Mouse (Mus musculus): ENCODE data around the gene Mrpl43. TPM values are rescaled to one million over a fixed set of nuclear protein-coding genes. Genes with fewer than 3 reads are reported as not detected.

Gene Mrpl43
- 60.2 and 60.7 TPM in 2 replicates for polyA plus RNA-seq (2015; fragmentation: Nextera tagmentation; extraction: Ambion mirVana)

DNA sequence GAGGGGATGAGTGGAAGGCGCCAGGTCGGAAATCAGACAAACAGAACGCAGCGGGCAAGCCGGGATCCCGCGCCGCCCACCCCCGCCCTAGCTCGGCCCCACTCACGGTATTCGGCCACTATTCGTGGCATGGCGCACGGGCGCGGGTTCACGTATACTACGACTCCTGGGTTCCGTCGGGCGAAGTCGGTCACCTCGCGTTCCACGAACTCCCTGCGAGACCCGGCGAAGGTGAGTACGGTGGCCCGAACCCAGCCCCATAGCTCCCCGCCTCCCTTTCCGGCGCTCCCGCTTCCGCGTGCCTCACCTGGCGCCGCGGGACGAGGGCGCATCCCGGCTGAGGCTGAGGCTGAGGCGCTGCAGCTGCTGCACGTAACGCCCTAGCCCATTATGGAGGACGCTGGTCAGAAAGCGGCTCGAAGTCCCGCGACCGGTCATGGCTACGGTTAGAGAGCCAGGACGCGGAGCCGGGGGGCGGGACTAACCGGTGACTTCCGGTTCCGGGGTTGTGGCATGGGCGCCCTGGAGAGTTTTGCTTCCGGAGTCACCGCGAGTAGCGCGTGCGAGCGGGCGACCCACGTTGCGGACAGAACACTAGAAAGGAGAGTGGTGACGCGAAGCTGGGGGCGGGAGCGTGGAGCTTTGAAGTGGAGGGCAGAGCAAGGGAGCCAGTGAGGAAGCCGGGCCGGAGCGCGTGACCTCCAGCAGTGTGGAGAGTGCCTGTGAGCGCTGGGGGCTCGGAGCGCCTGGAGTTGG, at the start of gene Mrpl43:
TSS of gene Mrpl43 (minus strand) at position 486 of the 756 bp plus-strand sequence.
- Histone ChIP-seq H3K36me3 (peaks cover 28% of the 10 kb centered on the region), H3K4me2 (peak within 1 kb of the TSS; percentile 88), H3K27ac (peak within 1 kb of the TSS; percentile 87), H3K4me3 (peak within 1 kb of the TSS; percentile 97), H3K9ac (peak within 1 kb of the TSS; percentile 85), H3K9me3 (replicated peaks) (no peaks in the 10 kb centered on the region), H3K4me1 (replicated peaks) (peaks cover 34% of the 10 kb centered on the region), H3K27me3 (no peaks in the 10 kb centered on the region)
- ATAC-seq (replicated peaks; ENCODE audit: insufficient number of reproducible peaks, insufficient read depth, low FRiP score, low read depth) = peak; percentile 92
- under 1% methylated on average over 82 of the region's 82 CpGs for WGBS

GRCm38 (mm10) chr19:45054892-45055690, 48.8 kb upstream of the Mrpl43 start:
- no peak overlapping the region for H3K4me3 ChIP-seq
- WGBS = 77% methylated on average over 6 of the region's 6 CpGs
- peaks cover 13% of the 10 kb centered on the region; the same call in 1 of the 2 replicates for H3K36me3 ChIP-seq
- H3K27ac ChIP-seq = no peak overlapping the region
- no peaks in the 10 kb centered on the region for H3K9me3 ChIP-seq (replicated peaks)
- ATAC-seq (replicated peaks; ENCODE audit: insufficient number of reproducible peaks, insufficient read depth, low FRiP score, low read depth) = no peak
- H3K4me2 ChIP-seq = no peak overlapping the region
- peaks cover 25% of the 10 kb centered on the region for H3K4me1 ChIP-seq (replicated peaks)
- H3K27me3 ChIP-seq = no peaks in the 10 kb centered on the region
- no peak overlapping the region for H3K9ac ChIP-seq

DNA sequence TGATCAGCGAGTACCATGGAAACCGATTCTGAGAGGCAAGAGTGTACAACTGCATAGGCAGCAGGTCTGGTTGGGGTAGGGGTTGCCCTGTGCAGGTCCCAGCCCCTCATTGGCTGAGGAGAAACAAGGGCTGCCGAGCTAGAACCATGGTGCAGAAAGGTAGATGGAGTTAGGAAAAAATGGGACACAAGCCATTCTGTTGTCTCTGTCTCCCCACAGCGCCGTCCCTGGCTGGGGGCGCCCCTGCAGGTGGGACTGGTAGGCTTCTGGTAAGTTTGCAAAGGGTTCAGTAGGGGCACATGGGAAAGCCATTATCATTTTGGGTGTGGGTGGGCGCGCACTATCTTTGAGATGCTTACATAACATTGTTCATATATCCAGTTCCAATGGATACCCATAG, 47.2 kb upstream of the Mrpl43 start:
- no peaks in the 10 kb centered on the region for H3K9me3 ChIP-seq (replicated peaks)
- H3K4me1 ChIP-seq (replicated peaks) = peaks cover 24% of the 10 kb centered on the region
- H3K27me3 ChIP-seq = no peaks in the 10 kb centered on the region
- no peak overlapping the region for H3K4me3 ChIP-seq
- H3K36me3 ChIP-seq = peaks cover 13% of the 10 kb centered on the region; the same call in 1 of the 2 replicates
- ATAC-seq (replicated peaks; ENCODE audit: insufficient number of reproducible peaks, insufficient read depth, low FRiP score, low read depth) = no peak
- H3K4me2 ChIP-seq = no peak overlapping the region
- H3K27ac ChIP-seq = no peak overlapping the region
- H3K9ac ChIP-seq = no peak overlapping the region
- whole genome bisulfite sequencing = 89% methylated on average over 8 of the region's 8 CpGs

DNA sequence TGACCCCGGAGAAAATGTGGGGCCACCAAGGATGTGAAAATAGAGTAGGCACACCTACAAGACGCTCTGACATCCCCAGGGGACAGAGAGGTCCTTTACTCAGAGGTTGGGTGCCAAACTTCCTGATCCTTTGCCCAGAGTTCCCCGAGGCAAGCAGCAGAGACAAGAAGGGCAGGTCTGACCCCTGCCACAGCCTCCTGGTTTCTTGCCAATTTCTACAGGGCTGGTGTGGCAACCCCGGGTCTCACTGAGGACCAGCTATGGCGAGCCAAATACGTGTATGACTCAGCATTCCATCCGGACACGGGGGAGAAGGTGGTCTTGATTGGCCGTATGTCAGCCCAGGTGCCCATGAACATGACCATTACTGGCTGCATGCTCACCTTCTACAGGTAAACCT, 43.3 kb upstream of the Mrpl43 start:
- WGBS = 74% methylated on average over 9 of the region's 9 CpGs
- H3K36me3 ChIP-seq = peaks cover 8% of the 10 kb centered on the region; the same call in 1 of the 2 replicates
- H3K9ac ChIP-seq = no peak overlapping the region
- H3K27ac ChIP-seq = no peak overlapping the region
- H3K4me3 ChIP-seq = no peak overlapping the region
- H3K27me3 ChIP-seq = peaks cover 17% of the 10 kb centered on the region
- no peak for ATAC-seq (replicated peaks; ENCODE audit: insufficient number of reproducible peaks, insufficient read depth, low FRiP score, low read depth)
- peaks cover 26% of the 10 kb centered on the region for H3K4me1 ChIP-seq (replicated peaks)
- no peak overlapping the region for H3K4me2 ChIP-seq
- H3K9me3 ChIP-seq (replicated peaks) = no peaks in the 10 kb centered on the region

DNA sequence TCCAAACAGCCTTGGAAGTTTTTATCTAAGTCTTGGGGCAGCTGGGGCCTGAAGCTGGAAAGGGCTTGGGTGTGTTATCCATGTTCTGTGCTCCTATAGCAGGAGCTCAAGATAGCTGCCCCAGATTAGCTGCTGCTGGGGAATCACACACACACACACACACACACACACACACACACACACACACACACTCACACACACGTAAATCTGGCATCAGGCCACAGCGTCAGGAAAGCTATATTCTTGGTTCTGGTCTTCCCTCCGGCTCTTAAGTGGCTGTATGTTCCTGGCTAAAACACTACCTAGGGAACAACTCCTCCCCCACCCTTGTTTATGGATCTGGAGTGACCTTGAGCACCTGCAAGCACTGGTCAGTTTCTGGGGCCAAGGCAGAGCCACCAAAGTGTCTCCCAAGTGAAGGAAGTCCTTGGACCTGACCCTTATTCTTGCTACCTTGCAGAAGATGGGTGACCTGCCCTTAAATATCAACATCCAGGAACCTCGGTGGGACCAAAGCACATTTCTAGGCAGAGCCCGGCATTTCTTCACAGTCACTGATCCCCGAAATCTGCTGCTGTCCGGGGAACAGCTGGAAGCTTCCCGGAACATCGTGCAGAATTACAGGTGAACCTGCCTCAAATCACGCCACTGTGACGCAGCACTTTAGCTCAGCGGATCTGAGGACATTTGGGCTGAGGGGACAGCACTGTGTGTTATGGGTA, 42.6 kb upstream of the Mrpl43 start:
- H3K4me2 ChIP-seq = peak overlapping the region; percentile 90
- H3K27ac ChIP-seq = peak overlapping the region; percentile 93
- H3K4me3 ChIP-seq = peak overlapping the region; percentile 63
- H3K9me3 ChIP-seq (replicated peaks) = no peaks in the 10 kb centered on the region
- peaks cover 24% of the 10 kb centered on the region for H3K27me3 ChIP-seq
- H3K4me1 ChIP-seq (replicated peaks) = peaks cover 26% of the 10 kb centered on the region
- 78% methylated on average over 12 of the region's 12 CpGs for WGBS
- ATAC-seq (replicated peaks; ENCODE audit: insufficient number of reproducible peaks, insufficient read depth, low FRiP score, low read depth) = no peak
- peak overlapping the region; percentile 69 for H3K9ac ChIP-seq
- H3K36me3 ChIP-seq = peaks cover 8% of the 10 kb centered on the region; the same call in 1 of the 2 replicates

GRCm38 (mm10) chr19:45047935-45048643, 41.8 kb upstream of the Mrpl43 start:
- H3K4me3 ChIP-seq = peak overlapping the region; percentile 63
- peak overlapping the region; percentile 69 for H3K9ac ChIP-seq
- WGBS = 26% methylated on average over 11 of the region's 11 CpGs
- H3K27ac ChIP-seq = peak overlapping the region; percentile 93
- ATAC-seq (replicated peaks; ENCODE audit: insufficient number of reproducible peaks, insufficient read depth, low FRiP score, low read depth) = peak; percentile 58
- peaks cover 32% of the 10 kb centered on the region for H3K27me3 ChIP-seq
- H3K9me3 ChIP-seq (replicated peaks) = no peaks in the 10 kb centered on the region
- peak overlapping the region; percentile 90 for H3K4me2 ChIP-seq
- H3K4me1 ChIP-seq (replicated peaks) = peaks cover 26% of the 10 kb centered on the region
- peaks cover 4% of the 10 kb centered on the region; the same call in 1 of the 2 replicates for H3K36me3 ChIP-seq

- peak within 1 kb of the TSS; percentile 63 for H3K4me3 ChIP-seq
- H3K27me3 ChIP-seq = peaks cover 36% of the 10 kb centered on the region
- peaks cover 26% of the 10 kb centered on the region for H3K4me1 ChIP-seq (replicated peaks)
- ATAC-seq (replicated peaks; ENCODE audit: insufficient number of reproducible peaks, insufficient read depth, low FRiP score, low read depth) = peak; percentile 75
- peak within 1 kb of the TSS; percentile 93 for H3K27ac ChIP-seq
- peak within 1 kb of the TSS; percentile 90 for H3K4me2 ChIP-seq
- WGBS = under 1% methylated on average over 26 of the region's 26 CpGs
- H3K9me3 ChIP-seq (replicated peaks) = no peaks in the 10 kb centered on the region
- H3K9ac ChIP-seq = peak within 1 kb of the TSS; percentile 69
- H3K36me3 ChIP-seq = peaks cover 1% of the 10 kb centered on the region; the same call in 1 of the 2 replicates
Measured at GRCm38 (mm10) chr19:45047417-45047934, 41.2 kb upstream of the Mrpl43 start, which contains the start of gene Sfxn3. Gene Sfxn3 (plus strand): TSS chr19:45047503.

- Histone ChIP-seq H3K36me3 (no peaks in the 10 kb centered on the region), H3K27me3 (peaks cover 44% of the 10 kb centered on the region), H3K9ac (peak overlapping the region; percentile 69), H3K27ac (peak overlapping the region; percentile 93), H3K4me1 (replicated peaks) (peaks cover 26% of the 10 kb centered on the region), H3K9me3 (replicated peaks) (no peaks in the 10 kb centered on the region), H3K4me2 (peak overlapping the region; percentile 90), H3K4me3 (peak overlapping the region; percentile 63)
- ATAC-seq (replicated peaks; ENCODE audit: insufficient number of reproducible peaks, insufficient read depth, low FRiP score, low read depth) = peak; percentile 33; the same call in 1 of the 2 replicates
- WGBS = 2% methylated on average over 34 of the region's 34 CpGs
Measured at GRCm38 (mm10) chr19:45046523-45047321, 40.5 kb upstream of the Mrpl43 start.

DNA sequence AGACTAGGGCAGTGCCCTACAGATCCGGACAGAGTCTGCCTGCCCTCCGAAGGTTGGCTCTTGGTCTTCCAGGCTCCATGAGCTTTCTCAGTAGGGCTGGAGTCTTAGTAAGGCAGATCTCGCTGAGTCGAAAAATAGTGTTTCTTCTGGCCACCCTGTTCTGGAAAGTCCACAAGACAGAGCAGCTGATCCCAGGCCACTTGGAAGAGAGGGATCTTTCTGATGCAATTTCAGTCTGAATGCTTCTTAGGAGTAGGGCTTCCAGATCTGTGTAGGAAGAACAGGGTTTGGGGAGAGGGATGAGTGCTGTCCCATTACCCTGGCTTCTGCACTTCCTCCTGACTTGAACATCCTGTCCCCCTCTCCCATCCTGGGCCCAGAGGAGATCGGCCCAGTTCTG, 39.4 kb upstream of the Mrpl43 start, which contains the start of gene Pdzd7:
TSS of gene Pdzd7 (minus strand) at position 67 of the 400 bp plus-strand sequence.
- 78% methylated on average over 5 of the region's 5 CpGs for WGBS
- Histone ChIP-seq H3K36me3 (no peaks in the 10 kb centered on the region), H3K9me3 (replicated peaks) (no peaks in the 10 kb centered on the region), H3K4me1 (replicated peaks) (peaks cover 26% of the 10 kb centered on the region), H3K4me3 (peak within 1 kb of the TSS; percentile 63), H3K4me2 (peak within 1 kb of the TSS; percentile 90), H3K27ac (no peak within 1 kb of the TSS), H3K9ac (peak within 1 kb of the TSS; percentile 69), H3K27me3 (peaks cover 53% of the 10 kb centered on the region)
- ATAC-seq (replicated peaks; ENCODE audit: insufficient number of reproducible peaks, insufficient read depth, low FRiP score, low read depth) = no peak
